Mouse (Mus musculus) stomach, postnatal 0 days (tissue): ENCODE measurements at regions not wholly inside any gene's neighbourhood (a gene's known extent, or its start where the extent isn't known, plus 50 kb on each side); places are given as distances from the start of the nearest gene placed in this dataset.

ENCODE experiments used
- CTCF ChIP-seq: IDR thresholded peaks from 2 replicates; pipeline ENCODE4 v1.5.1; 2016; ENCODE audit warnings: antibody characterized with exemption, low read depth, mild to moderate bottlenecking, moderate library complexity
- EP300 ChIP-seq: optimal IDR thresholded peaks from 2 replicates; pipeline ENCODE3; 2016; ENCODE audit warnings: antibody characterized with exemption

GRCm38 (mm10) chr15:27358441-27358840, 108.0 kb upstream of the Ank start:
- TF ChIP-seq CTCF: no peak
- TF ChIP-seq EP300: no peak
